Mouse (Mus musculus) c-Kit-positive CD71-negative TER-119-negative erythroid progenitor cells, embryonic 14.5 days (primary cell): ENCODE measurements around the gene Prkcsh.
A peak's percentile ranks its signal among the peaks of the same experiment; 100 is the strongest.

ENCODE experiments used
- DNase-seq: peaks from one replicate; pipeline ENCODE4 v3.0.0-alpha.2; 2013; ENCODE audit warnings: low read depth

The Prkcsh gene

GRCm38 (mm10) chr9:22002194-22003162, at the start of gene Prkcsh, which contains the start of gene Ccdc151:
Gene Prkcsh (plus strand): TSS chr9:22002806.
Gene Ccdc151 (minus strand): TSS chr9:22002634.
- peak; percentile 100 for DNase-seq

DNA sequence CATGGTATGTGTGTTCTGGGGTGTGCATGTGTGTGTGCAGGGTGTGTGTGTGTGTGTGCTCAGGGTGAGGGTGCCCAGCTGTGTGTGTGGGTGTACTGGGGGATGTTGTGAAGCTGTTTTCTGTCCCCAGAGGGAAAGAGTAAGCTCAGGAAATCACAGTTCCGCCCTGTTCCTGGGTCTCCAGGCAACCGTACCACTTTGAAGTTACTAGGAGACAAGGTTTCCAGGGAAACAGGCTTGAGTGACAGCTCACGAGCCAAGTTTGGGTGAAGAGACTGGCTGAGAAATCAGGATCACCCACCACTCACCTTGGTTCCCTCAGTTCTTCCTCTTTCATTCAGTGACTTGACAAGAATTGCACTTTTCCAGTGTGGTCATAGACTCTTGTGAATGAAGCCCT, 49.0 kb upstream of the Prkcsh start:
- DNase-seq: no peak

GRCm38 (mm10) chr9:21954635-21955034, 48.0 kb upstream of the Prkcsh start:
- no peak for DNase-seq

DNA sequence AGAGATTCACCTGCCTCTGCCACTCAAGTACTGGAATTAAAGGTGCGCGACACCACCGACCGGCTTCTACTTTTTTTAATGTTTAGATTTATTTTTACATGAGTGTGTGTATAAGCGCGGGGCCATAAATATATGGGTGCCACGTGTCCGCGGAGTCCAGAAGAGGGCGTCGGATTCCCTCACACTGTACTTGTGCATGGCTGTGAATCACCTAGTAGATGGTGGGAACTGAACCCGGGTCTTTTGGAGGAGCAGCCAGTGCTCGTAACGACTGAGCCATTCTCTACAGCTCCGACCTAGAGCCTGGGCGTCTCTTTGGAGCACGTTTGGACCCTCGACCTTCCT, 47.4 kb upstream of the Prkcsh start:
- no peak for DNase-seq

DNA sequence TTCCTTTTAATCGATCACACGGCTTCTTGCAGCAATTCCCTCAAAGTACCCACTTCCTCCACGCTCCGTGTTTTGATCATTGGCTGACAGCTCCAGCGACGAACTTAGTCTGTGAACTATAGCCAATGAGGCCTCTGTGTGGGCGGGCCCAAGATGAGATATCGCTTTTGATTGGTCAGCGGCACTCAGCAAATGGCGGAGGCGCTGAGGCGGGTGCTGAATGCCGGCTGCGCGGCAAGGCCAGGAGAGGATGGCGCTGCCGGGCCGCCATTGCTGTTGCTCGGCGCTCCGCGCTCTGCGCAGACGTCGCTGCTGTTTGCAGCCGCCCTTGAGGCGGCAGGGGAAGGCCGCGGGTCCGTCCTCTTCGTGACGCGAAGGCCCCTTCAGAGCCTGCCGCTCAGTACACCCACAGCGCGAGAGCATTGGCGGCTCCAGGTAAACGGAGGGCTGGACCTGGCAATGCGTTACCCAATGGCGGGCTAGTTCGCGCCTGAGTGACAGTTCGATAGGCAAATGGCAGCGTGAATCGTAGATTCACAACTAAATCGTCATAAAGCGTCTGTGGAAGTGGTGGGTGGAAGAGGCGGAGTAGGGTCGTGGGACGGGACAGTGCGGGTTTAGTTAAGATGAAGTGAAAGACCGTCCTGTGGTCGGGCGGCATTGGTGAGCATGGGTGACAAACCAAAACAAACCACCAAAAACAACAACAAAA, 46.9 kb upstream of the Prkcsh start, which contains the start of gene Swsap1:
Gene Swsap1, plus strand, starts transcription at position 186 of the 712 bp plus-strand sequence.
- DNase-seq: peak; percentile 99

- DNase-seq: no peak
Observed at GRCm38 (mm10) chr9:21958372-21958771, 44.2 kb upstream of the Prkcsh start.

- no peak for DNase-seq
Observed at GRCm38 (mm10) chr9:21959244-21959643, 43.4 kb upstream of the Prkcsh start.

GRCm38 (mm10) chr9:21960135-21960534, 42.5 kb upstream of the Prkcsh start:
- DNase-seq: no peak

DNA sequence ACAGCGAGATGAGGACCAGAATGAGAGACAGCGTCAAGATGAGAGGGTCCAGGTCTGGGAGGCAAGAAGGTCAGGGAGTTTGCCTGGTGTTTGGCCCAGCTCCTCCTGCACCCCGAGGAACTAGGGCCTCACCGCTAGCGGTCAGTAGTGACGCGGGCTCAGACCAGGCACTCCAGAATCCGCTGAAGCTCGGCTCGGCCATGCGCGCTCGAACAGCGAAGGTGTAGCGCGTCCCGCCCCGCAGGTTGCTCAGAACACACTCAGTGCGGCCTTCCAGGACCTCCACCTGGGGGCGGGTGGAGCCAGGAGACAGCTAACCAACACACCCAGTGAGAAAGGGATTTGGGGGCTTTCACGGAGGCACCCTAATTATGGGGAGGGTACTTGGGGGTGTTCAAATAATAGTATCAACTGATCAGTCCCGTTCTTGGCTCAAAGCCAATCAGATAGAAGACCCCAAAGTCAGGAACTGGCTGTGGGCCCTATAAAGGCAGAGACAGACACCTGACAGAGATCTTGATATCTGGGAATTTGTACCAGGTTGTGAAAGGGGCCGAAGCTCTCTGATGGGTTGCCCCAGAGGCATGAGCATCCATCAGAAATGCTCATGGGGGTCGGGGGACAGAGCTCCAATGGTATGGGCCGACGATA, 41.9 kb upstream of the Prkcsh start:
- no peak for DNase-seq

DNA sequence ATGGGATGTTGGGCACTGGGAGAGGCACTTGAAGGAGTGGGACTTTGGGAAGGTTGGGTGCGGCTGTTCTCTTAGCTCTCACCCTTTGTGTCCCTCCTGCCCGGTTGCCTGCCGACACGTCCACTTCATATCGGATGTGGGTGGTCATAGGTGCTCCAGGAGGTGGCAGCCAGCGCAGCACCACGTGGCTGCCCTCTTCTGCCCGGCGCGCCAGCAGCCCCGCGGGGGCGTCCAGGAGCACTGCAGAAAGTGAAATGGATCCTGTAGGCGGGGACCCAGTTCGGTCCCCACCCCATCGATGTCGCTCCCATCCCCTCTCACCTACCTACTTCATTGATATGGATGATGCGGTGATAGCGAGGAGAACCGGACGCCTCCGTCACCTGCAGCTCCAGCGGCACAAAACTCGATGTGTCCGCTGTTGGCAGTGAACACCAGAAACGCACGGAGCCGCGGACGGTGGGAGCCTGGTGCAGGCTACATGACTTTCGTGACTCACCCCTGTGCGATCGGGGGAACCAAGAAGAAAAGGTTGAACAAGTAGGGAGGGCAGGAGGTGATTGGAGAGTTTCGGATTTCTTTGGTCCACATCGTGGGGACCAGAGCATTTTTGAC, 41.1 kb upstream of the Prkcsh start:
- no peak for DNase-seq

DNA sequence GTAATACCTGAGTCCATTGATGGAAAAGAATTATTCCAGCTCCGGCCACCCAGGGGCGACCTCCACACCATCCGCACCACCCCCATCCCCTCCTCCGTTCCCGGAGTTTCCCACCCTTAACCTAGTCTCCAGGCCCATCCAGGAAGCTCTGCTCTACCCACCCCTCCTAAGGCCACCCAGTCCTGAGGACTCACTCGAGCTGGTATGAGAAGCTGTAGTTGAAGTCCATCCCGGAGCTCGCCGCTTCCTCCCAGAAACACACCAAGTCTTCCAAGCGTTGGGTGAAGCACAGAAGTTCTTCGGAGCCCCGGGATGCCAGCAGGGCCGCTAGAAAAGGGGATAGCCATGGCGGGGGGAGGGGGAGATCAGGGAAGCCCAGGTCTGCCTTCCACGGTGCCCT, 40.6 kb upstream of the Prkcsh start:
- DNase-seq: no peak

DNA sequence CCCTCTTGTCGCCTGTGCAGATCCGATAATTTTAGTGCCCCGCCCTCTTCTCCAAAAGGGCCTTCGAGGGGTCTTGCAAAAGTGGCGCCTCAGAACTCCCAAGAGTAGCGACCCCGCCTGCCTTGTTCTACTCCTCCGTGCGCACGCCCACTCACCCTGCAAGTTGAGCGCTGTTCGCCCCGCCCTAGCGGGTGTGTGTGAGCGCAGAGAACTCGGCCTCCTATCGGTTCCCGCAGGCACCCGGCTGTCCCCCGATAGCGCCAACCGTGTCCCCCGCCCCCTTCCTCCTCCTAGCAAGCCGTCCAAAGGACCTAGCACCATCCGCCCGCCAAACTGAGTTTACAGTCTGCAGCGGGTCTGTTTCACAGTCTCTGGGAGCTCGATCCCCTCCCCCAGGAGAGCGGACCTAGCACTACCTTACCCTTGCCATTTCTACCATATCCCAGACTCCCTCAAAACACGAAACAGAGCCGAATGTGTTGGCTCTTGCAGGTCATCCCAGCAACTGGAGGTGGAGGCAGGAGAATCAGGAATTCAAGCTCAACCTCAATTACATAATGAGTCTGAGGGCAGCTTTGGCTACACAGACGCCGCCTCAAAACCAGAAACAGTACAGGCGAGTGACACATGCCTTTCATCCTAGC, 40.1 kb upstream of the Prkcsh start:
- peak; percentile 89 for DNase-seq

DNA sequence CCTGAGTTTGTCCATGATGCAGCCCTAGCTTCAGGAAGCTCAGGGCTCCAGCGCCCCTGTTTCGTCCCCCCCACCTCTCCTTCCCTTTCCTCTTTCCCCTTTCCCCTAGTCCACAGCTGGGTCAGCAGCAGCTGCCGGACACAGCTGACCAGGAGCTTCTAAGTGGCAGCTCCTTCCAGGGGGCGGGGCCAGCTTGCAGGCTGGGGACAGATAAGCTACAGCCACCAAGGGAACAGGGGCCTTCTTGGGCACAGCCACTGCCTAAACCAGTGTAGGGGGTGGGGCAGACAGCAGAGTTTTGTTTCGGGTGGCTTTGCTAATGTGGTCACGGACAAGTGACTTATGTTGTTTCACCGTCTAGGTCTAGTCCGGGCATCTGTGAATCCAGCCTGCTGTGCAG, 39.2 kb upstream of the Prkcsh start, which contains the start of gene Epor:
Gene Epor, minus strand, starts transcription at position 90 of the 400 bp plus-strand sequence.
- no peak for DNase-seq

- no peak for DNase-seq
Observed at GRCm38 (mm10) chr9:21968883-21969282, 33.7 kb upstream of the Prkcsh start.

DNA sequence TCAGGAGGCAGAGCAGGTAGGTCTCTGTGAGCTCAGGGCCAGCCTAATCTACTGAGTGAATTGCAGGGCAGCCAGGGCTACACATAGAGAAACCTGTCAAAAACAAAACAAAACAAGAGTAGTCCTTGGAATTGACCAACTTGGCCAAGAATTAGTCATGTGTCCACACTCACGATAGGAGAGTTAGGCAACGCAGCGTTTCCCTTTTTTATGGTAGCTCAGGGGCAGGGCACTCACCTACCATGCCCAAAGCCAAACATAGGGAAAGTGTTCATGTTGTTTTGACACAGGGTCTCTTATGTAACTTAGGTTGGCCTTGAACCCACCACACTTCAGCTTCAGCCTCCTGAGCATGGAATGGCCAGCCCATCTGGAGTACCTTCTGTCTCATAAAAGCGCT, 33.3 kb upstream of the Prkcsh start:
- DNase-seq: no peak

GRCm38 (mm10) chr9:21976626-21977175, 25.9 kb upstream of the Prkcsh start:
- DNase-seq: no peak

DNA sequence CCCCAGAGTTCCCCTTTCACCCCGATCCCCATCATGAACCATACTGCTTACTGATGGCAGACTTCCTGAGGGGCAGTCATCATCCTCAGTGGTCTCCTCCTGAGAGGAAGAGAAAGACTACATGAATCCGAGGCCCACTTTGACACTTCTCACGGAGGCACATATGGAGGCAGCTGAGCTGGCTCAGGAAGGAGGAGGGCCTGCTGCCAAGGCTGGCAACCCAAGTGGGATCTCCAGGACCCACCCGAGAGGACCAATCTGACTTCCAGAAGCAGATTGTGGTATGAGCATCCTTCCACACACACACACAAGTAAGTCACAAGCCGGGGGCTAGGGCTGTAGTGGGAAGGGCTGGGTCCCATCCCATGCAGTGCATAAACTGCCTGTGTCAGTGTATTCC, 25.3 kb upstream of the Prkcsh start:
- no peak for DNase-seq

- DNase-seq: no peak
Observed at GRCm38 (mm10) chr9:21977972-21978371, 24.6 kb upstream of the Prkcsh start.

- no peak for DNase-seq
Observed at GRCm38 (mm10) chr9:21978398-21979128, 24.0 kb upstream of the Prkcsh start.

- no peak for DNase-seq
Observed at GRCm38 (mm10) chr9:21983911-21984310, 18.7 kb upstream of the Prkcsh start.
